In genomic region chr4:57332511-57332910, GRCm38 (mm10) we compare ENCODE assay signal across 12 mouse cellular contexts.
"Had no signal": no experiment of that assay in that cellular context is flagged by ENCODE, and none has a peak within 500 bp of the region (broad histone marks: within the 10 kb centered on the region; RNA-seq: fewer than 3 reads in every experiment).

No protein-coding gene starts in this region.

- DNase-seq: kidney, adult 18-20 months; kidney, adult 9 months; kidney, postnatal 25 days; layer of hippocampus, adult 9-11 months; liver; lung, adult 18-20 months; lung, postnatal 14 days; retina, postnatal 1 day; right cerebral cortex, postnatal 25 days; spleen, adult 18-20 months; thymus, adult 18-20 months; thymus, postnatal 4 days had no signal
